Mouse (Mus musculus) cerebellum, adult 2 months (tissue): ENCODE measurements around the gene Apba3.

Experiments
- CTCF ChIP-seq: fragments of 200-500 bp; IDR thresholded peaks from 2 replicates; pipeline ENCODE4 v1.5.1; 2011; ENCODE audit warnings: low read depth, mild to moderate bottlenecking, control low read depth, low read length, moderate library complexity, borderline replicate concordance; ENCODE audit not compliant: insufficient read depth
- POLR2A ChIP-seq: fragments of 200-500 bp; IDR thresholded peaks from 2 replicates; pipeline ENCODE4 v1.6.1; 2011; ENCODE audit warnings: low read length, control low read depth, borderline replicate concordance; ENCODE audit not compliant: insufficient read depth

DNA sequence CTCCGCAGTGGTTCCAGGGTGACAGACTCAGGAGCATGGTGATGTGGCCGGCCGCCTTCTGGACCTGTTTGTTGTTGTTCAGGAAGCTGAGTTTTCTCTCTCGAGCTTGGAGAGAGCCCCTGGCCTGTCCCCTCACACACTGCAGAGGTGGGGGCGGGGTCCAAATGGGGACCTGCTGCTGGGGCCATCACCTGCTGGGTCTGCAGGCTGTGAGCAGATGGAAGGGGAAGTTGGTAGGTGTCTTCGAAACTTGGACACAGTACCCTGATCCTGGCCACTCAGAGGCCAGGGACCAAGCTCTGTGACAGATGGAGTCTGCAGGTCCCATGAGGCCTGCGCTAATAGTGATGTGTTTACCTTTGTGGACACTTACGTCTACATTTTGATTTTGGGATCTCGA lies 34.6 kb downstream of the Apba3 start:
- TF ChIP-seq CTCF: no peak
- TF ChIP-seq POLR2A: no peak
